Mouse (Mus musculus) gastrocnemius, postnatal 36 days (tissue): Measurements from ENCODE around the gene Gm5134. TPM values are rescaled to one million over a fixed set of nuclear protein-coding genes. Genes with fewer than 3 reads are reported as not detected.
"Not testable (repeated sequence)": the region's sequence is repeated elsewhere in the genome, so short reads cannot be mapped to it uniquely, and the experiment has no call there.

Source experiments
- DNase-seq, 2 experiments: peaks; one replicate each; pipeline ENCODE4 v3.0.0; 2022
- intact Hi-C: fragments of 180-260 bp; cut with DNase I; formaldehyde crosslinking; loops from one replicate; pipeline ENCODE4 v1.15.1; 2025
- total RNA-seq, 2 experiments: library from RNA; stranded (reverse); gene quantifications; 2 replicates each; pipeline ENCODE4 v1.2.3; 2021

The Gm5134 gene
- total RNA-seq, 2 experiments from 2014 or later: not detected

DNA sequence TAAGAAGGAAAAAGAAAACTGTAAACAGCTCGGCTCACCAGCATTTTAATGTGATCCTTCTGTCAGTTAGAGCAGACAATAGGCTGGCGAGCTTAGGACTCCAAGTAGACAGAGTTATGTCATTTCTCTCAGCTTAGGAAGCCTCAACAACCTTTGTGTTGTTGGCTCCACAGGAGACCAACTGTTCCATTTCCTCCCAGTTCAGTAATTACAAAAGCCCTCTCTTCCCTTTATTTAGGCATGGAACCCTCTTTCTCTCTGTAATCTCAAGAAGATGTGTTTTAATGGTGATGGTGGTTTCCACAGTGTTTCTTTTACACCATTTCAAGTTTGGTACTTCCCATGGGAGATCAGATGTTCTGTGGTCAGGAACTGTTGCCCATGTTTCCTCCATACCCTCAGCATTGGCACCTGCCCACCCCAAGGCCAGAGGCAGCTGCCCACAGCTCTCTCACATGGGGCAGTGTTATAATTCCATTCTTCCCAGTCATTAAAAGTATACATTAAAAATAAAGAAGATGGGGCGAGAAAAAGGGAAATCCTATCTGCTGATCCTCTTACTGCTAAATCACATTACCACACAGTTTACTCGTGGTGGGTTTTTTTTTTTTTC lies 36.2 kb downstream of the Gm5134 start:
- DNase-seq: no peak

DNA sequence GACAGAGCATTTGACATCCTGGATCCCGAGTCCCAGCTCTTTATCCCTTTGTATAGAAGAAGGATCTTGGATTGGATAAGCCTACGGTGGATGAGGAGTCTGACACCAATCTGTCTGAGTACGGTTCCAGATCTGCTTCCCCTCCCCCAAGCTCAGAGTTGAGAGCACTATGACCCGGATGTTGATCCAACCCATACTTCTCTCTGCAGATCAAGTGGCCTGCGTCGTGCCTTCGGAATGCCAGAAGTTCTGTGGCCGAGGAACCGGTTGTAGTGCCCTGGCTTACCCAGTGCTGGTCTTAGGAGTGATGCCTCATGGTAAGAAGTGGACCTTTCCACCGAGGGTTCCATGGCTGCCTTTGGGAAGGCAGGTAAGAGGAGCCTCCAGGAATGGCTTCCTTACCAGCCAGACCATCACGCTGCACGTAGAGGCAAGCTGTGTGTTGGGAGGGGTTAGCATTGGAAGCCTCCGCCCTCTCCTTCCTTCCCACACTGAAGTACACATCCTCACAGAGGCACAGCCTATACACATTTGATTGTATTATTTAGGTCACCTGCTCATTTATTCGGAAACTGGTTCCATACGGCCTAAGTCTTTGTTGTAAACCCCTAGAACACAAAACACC lies 39.4 kb downstream of the Gm5134 start:
- DNase-seq: no peak
- intact Hi-C loops: no loop called here

More for the DNA sequence above, 36.2 kb downstream of the Gm5134 start:
- intact Hi-C loops: no loop called here

- intact Hi-C loops, DNase-seq: not testable (repeated sequence)
These were observed 40.4 kb downstream of the Gm5134 start for GRCm38 (mm10) chr10:75994531-75995210.

DNA sequence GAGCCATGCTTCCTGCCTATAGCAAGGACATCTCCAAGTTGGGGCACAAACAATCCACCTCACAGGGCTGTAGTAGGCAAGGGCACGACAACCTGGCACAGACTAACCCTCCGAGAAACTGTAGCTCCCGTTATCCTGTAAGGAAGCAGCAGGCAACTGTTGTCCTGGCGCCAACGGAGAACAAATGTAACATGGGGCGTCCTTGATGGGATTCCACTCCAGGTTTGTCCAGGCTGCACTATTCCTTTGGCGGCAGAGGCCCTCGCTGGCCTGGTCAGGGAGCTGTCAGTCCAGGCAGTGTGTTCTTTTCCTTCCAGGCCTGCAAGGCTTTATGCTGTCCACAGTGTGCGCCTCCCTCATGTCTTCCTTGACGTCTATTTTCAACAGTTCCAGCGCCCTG lies 41.1 kb downstream of the Gm5134 start:
- intact Hi-C loops: no loop called here
- DNase-seq: no peak

GRCm38 (mm10) chr10:75996315-75996714 lies 42.0 kb downstream of the Gm5134 start:
- intact Hi-C loops: no loop called here
- DNase-seq: no peak

DNA sequence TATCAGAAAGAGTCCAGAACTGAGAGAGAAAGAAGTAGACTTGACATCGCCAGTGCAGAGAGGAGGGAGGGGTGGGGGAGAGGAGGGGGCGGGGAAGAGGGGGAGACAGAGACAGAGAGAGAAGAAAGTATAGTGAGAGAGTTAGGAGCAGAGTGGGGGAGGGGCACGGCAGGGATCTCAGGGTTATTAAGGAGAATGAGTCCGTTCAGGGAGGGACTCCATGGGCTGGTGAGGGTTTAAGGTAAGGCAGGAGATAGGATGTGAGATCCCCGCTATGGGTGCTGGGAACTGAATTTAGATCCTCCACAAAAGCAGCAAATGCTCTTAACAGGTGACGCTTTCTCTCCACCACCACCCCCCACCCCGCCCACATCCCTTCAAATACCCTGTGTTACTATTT lies 46.8 kb downstream of the Gm5134 start:
- no peak for DNase-seq
- intact Hi-C loops: no loop called here

DNA sequence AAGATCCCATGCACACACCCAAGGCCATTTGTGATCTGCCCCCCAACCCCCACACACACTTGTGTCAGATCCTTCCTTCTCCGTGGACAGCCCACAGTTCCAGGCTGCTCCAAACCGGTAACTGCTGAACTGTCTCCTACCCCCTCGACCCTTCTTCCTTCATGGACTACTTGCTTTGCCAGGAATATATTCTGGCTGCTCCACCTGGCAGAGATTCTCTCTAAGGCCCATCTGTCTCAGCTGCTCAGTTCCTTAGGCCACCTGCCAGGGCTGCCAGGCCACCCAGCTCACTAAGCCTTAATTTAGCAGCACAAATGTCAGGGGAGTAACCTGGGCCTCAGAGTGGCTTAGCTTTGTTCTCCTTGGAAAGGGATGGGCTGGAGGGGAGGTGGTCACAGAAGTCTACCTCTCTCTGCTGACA lies 47.8 kb downstream of the Gm5134 start:
- DNase-seq: peak; percentile 21 to 56
- intact Hi-C loops: no loop called here

DNA sequence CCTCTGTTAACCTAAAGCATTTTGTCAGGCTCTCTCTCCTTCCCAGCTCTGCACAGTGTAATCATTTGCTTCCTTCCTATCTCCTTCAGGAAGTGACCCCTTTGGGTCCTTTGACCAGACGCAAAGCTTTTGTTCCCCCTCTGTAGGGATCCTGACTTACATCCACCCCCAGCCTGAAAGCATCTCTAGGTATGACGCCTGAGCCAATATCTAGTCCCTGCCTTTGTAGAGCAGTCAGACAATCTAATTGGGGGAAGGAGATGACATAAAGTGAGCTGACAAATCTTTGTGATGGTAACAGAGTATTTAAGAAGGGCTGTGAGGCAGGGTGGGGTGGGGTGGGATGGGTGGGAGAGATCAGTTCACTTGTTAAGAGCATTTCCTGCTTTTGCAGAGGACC lies 48.3 kb downstream of the Gm5134 start:
- DNase-seq: no peak
- intact Hi-C loops: no loop called here

DNA sequence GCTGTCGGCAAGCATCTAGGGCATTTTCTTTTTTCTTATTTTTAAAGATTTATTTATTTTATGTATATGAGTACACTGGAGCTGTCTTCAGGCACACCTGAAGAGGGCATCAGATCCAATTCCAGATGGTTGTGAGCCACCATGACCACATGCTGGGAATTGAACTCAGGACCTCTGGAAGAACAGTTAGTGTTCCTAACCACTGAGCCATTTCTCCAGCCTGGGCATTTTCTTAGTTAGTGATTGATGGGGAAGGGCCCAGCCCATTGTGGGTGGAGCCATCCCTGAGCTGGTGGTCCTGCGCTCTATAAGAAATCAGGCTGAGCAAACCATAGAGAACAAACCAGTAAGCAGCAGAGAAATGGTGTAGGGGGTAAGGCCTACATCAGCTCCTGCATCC lies 48.9 kb downstream of the Gm5134 start:
- no peak for DNase-seq
- intact Hi-C loops: no loop called here

- intact Hi-C loops: loop anchor here (5.0 kb wide), 1 partner anchor 1054 kb away; no protein-coding TSS in a partner anchor
These were observed 52.1 kb downstream of the Gm5134 start for GRCm38 (mm10) chr10:76006385-76006784.

DNA sequence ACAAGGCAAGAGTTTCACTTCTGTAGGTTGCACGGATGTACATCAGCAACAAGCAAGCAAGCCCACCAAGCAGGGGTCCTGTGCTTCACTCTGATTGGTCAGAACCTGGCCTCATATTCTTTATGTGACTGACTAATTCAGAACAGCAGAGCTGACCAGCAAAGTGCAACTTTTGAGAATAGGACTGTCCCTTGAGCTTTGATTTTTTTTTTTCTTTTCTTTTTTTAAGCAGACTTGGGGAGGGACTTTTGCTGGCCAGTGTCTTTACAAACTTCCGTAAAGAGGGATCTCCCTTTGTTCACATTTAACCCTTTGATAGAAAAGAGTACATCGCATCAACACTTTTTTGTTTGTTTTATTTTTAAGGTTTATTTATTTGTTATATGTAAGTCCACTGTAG lies 55.5 kb downstream of the Gm5134 start:
- intact Hi-C loops: loop anchor here (5.0 kb wide), 1 partner anchor 1058 kb away; no protein-coding TSS in a partner anchor

More at GRCm38 (mm10) chr10:76006385-76006784, 52.1 kb downstream of the Gm5134 start:
- no peak for DNase-seq

DNA sequence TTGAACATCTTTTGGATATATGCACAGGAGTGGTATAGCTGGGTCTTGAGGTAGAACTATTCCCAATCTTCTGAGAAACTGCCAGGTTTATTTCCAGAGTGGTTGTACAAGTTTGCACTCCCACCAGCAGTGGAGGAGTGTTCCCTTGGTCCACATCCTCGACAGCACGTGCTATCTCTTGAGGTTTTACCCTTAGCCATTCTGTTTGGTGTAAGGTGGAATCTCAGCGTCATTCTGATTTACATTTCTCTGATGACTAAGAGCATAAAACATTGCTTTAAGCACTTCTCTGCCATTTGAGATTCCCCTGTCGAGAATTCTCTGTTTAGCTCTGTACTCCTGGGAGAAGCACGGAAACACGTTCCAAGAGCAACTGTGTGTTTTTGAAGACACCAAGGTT lies 58.6 kb downstream of the Gm5134 start:
- no peak for DNase-seq
- intact Hi-C loops: no loop called here

More for the DNA sequence above, 55.5 kb downstream of the Gm5134 start:
- no peak for DNase-seq

DNA sequence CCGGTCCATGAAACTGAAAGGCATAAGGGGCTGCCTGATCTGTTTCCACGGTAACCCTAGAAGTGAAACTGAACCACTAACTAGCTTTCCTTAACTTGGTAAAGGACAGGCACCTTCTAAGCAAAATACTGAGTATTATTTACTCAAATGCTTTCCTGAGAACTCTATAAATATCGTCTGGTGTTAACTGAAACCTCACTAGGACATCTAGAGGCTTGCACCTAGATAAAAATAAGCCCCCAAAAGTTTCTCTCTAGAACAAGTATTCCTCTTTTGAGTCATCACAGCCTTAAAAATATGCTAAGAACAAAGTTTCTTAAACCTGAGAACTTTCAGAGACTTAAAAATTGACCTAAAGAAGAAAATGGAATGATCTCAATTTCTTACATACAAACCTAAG lies 62.6 kb downstream of the Gm5134 start:
- no peak for DNase-seq

DNA sequence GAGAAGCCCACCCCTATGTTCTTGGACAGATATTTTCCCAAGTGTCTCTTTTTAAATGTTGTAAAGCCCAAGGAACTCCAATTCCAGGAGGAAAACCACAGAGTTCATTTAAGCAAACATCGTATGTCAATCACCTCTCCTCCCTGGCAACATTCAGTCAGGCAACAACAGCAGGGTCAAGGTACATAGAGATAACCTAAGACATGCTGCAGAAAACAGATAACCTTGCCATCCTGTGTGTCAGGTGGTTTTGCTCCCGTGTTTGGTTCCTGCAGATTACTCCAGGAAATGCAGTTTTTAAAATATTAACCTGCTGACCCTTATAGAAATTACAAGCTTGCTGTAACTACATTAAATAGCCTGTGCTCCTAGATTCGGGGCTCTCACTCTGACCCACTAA lies 67.4 kb downstream of the Gm5134 start:
- DNase-seq: no peak
- intact Hi-C loops: no loop called here

More for the DNA sequence above, 62.6 kb downstream of the Gm5134 start:
- intact Hi-C loops: no loop called here

- DNase-seq: no peak
- intact Hi-C loops: no loop called here
These were observed 69.6 kb downstream of the Gm5134 start for GRCm38 (mm10) chr10:76023921-76024320.

DNA sequence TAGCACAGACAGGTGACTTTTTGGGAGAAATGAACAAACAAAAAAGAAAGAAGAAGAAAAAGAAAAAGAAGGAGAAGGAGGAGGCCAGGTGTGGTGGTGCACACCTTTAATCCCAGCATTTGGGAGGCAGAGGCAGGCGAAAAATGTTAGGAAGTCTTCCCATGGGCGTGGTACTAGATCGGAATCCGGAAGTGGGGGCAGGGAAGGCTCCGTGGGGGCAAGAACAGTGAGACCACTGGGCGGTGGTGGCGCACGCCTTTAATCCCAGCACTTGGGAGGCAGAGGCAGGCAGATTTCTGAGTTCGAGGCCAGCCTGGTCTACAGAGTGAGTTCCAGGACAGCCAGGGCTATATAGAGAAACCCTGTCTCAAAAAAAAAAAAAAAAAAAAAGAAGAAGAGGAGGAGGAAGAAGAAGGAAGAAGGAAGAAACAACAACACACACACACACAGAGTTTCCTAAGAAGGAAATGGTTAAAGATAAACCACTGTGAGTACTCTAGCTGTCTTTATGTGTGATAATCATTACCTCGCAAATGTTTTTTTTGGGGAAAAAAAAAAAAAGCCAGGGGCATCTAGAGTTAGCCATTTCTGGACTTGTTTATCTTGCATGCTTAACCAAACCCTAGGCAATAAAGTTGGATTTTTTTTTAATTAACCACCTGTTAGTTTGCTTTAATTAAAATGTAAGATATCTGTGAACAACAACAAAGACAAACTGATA lies 71.3 kb downstream of the Gm5134 start:
- intact Hi-C loops: no loop called here
- no peak for DNase-seq

- DNase-seq: no peak
- intact Hi-C loops: no loop called here
These were observed 73.1 kb downstream of the Gm5134 start for GRCm38 (mm10) chr10:76027127-76028015.

DNA sequence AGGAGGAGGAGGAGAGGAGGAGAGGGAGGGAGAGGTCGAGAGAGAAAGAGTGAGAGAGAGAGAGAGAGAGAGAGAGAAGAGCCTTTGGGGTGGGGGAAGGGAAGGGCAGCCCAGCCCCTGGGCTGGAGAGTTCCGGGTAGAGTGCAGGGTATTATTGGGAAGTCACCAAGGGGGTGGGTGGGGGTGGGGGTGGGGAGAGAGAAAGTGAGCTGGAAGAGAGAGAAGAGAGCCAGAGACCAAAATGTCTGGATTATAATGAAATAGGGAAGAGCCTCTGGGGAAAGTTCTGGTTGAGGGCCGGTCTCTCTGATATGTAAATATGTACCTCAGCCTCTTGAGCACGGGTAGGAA lies 73.7 kb downstream of the Gm5134 start:
- intact Hi-C loops: no loop called here
- DNase-seq: no peak

DNA sequence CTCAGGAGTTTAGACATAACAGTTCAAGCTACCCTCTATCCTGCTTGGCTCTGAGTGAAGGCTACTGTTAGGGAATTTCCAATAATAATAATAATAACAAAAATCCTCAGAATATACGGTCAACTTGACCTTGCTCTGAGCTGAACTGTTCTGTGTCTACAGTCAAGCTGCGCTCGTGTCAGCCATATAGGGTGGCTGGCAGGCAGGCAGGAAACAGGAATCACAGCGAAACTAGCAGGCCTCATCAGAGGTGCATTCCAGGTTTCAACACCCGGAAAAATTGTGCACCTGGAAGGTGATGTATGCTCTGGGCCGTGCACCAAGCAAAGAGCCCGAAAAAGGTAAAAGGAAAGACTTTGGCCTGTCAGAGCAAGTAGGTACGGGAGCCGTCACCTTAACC lies 74.1 kb downstream of the Gm5134 start:
- no peak for DNase-seq
- intact Hi-C loops: no loop called here

- no peak for DNase-seq
- intact Hi-C loops: no loop called here
These were observed 75.0 kb downstream of the Gm5134 start for GRCm38 (mm10) chr10:76029276-76029675.
